Mouse (Mus musculus) stomach, embryonic 16.5 days (tissue): ENCODE measurements around the gene Tlx1. TPM values are rescaled to one million over a fixed set of nuclear protein-coding genes. Genes with fewer than 3 reads are reported as not detected.

Experiments
- ATAC-seq: fragments of 200-750 bp; cut with Nextera tagmentation; 2 replicates; pipeline ENCODE4 v1.8.0; 2017; ENCODE audit warnings: moderate number of reproducible peaks, moderate TSS enrichment; ENCODE audit not compliant: insufficient read depth, low FRiP score
- H3K27ac ChIP-seq: fragments of 300-500 bp; sonication (generic); 2 replicates; pipeline ENCODE4 v1.5.1; 2014; ENCODE audit warnings: low read length
- H3K27me3 ChIP-seq: fragments of 300-500 bp; sonication (generic); 2 replicates; pipeline ENCODE4 v1.6.1; 2014; ENCODE audit warnings: low read length, control low read depth, mixed read lengths; ENCODE audit not compliant: control insufficient read depth, insufficient read depth
- H3K36me3 ChIP-seq: fragments of 300-500 bp; sonication (generic); 2 replicates; pipeline ENCODE4 v1.6.1; 2014; ENCODE audit warnings: low read length; ENCODE audit not compliant: control insufficient read depth, insufficient read depth
- H3K4me1 ChIP-seq: fragments of 300-500 bp; sonication (generic); 2 replicates; pipeline ENCODE4 v1.6.1; 2014; ENCODE audit warnings: low read length, control low read depth, mixed read lengths; ENCODE audit not compliant: control insufficient read depth, insufficient read depth
- H3K4me2 ChIP-seq: fragments of 300-500 bp; sonication (generic); 2 replicates; pipeline ENCODE4 v1.6.1; 2014; ENCODE audit warnings: low read depth, low read length, mixed read lengths
- H3K4me3 ChIP-seq: fragments of 300-500 bp; sonication (generic); replicated peaks from 2 replicates; pipeline ENCODE4 v1.5.1; 2014; ENCODE audit warnings: mild to moderate bottlenecking, low read length
- H3K9ac ChIP-seq: fragments of 300-500 bp; sonication (generic); 2 replicates; pipeline ENCODE4 v1.6.1; 2014; ENCODE audit warnings: low read length
- H3K9me3 ChIP-seq: fragments of 300-500 bp; sonication (generic); replicated peaks from 2 replicates; pipeline ENCODE4 v1.6.1; 2016; ENCODE audit warnings: low read length, control low read depth; ENCODE audit not compliant: control insufficient read depth
- WGBS: fragments of 180-500 bp; shearing (Covaris S2); extraction: QIAGEN DNeasy Blood & Tissue Kit; methylation state at CpG from one replicate; pipeline ENCODE4 v1.1.7; 2014; 5-methylcytosine and 5-hydroxymethylcytosine counted together
- polyA plus RNA-seq: library from polyadenylated mRNA; unstranded; fragments of >200 nt; fragmentation: Nextera tagmentation; extraction: Ambion mirVana; gene quantifications from 2 replicates; pipeline ENCODE4 v1.2.1, GENCODE M21; 2015

Gene Tlx1
- polyA plus RNA-seq, 1 experiment from 2014 or later, result 3.5 TPM

GRCm38 (mm10) chr19:45154521-45154920 is 4.0 kb downstream of the Tlx1 start:
- Histone ChIP-seq H3K4me3 (peak overlapping the region; percentile 25; the same call in 1 of the 2 replicates), H3K27ac (no peak overlapping the region), H3K36me3 (no peaks in the 10 kb centered on the region), H3K4me2 (no peak overlapping the region), H3K9me3 (no peaks in the 10 kb centered on the region), H3K4me1 (peaks cover 8% of the 10 kb centered on the region; the same call in 1 of the 2 replicates), H3K27me3 (peaks cover 93% of the 10 kb centered on the region), H3K9ac (no peak overlapping the region)
- 2% methylated on average over 18 of the region's 18 CpGs for WGBS
- ATAC-seq, result no peak

GRCm38 (mm10) chr19:45155141-45155790 is 4.8 kb downstream of the Tlx1 start:
- Histone ChIP-seq H3K9me3 (no peaks in the 10 kb centered on the region), H3K4me3 (0 out of 2 replicates have a peak overlapping the region, but pooled peaks have one; percentile 2), H3K27ac (no peak overlapping the region), H3K36me3 (no peaks in the 10 kb centered on the region), H3K27me3 (peaks cover 93% of the 10 kb centered on the region), H3K9ac (no peak overlapping the region), H3K4me2 (no peak overlapping the region), H3K4me1 (peaks cover 8% of the 10 kb centered on the region; the same call in 1 of the 2 replicates)
- ATAC-seq, result no peak
- WGBS, result 5% methylated on average over 15 of the region's 15 CpGs

- Histone ChIP-seq H3K4me1 (peaks cover 3% of the 10 kb centered on the region; the same call in 1 of the 2 replicates), H3K9me3 (no peaks in the 10 kb centered on the region), H3K36me3 (no peaks in the 10 kb centered on the region), H3K4me2 (no peak overlapping the region), H3K27ac (no peak overlapping the region), H3K27me3 (peaks cover 93% of the 10 kb centered on the region), H3K4me3 (no peak overlapping the region; the same call in 1 of the 2 replicates), H3K9ac (0 out of 2 replicates have a peak overlapping the region, but pooled peaks have one; percentile 11)
- no peak for ATAC-seq
- WGBS, result 2% methylated on average over 26 of the region's 26 CpGs
Measured at GRCm38 (mm10) chr19:45155791-45156186, 5.3 kb downstream of the Tlx1 start.

- 8% methylated on average over 5 of the region's 5 CpGs for WGBS
- H3K9me3 ChIP-seq, result no peaks in the 10 kb centered on the region
- no peaks in the 10 kb centered on the region for H3K36me3 ChIP-seq
- H3K4me2 ChIP-seq, result no peak overlapping the region
- no peaks in the 10 kb centered on the region for H3K4me1 ChIP-seq
- ATAC-seq, result no peak
- no peak overlapping the region for H3K27ac ChIP-seq
- H3K27me3 ChIP-seq, result peaks cover 92% of the 10 kb centered on the region
- no peak overlapping the region for H3K9ac ChIP-seq
- no peak overlapping the region for H3K4me3 ChIP-seq
Measured at GRCm38 (mm10) chr19:45156381-45156780, 5.9 kb downstream of the Tlx1 start.

- Histone ChIP-seq H3K27me3 (peaks cover 93% of the 10 kb centered on the region), H3K27ac (no peak overlapping the region), H3K4me1 (no peaks in the 10 kb centered on the region), H3K4me3 (no peak overlapping the region), H3K4me2 (no peak overlapping the region), H3K36me3 (no peaks in the 10 kb centered on the region), H3K9ac (no peak overlapping the region), H3K9me3 (no peaks in the 10 kb centered on the region)
- WGBS, result 3% methylated on average over 4 of the region's 4 CpGs
- no peak for ATAC-seq
Measured at GRCm38 (mm10) chr19:45158201-45158600, 7.7 kb downstream of the Tlx1 start.

GRCm38 (mm10) chr19:45158896-45159295 is 8.4 kb downstream of the Tlx1 start:
- 3% methylated on average over 20 of the region's 20 CpGs for WGBS
- no peak for ATAC-seq
- H3K9me3 ChIP-seq, result no peaks in the 10 kb centered on the region

GRCm38 (mm10) chr19:45159491-45159890 is 9.0 kb downstream of the Tlx1 start:
- Histone ChIP-seq H3K4me2 (no peak overlapping the region), H3K4me3 (no peak overlapping the region)

More at GRCm38 (mm10) chr19:45158896-45159295, 8.4 kb downstream of the Tlx1 start:
- Histone ChIP-seq H3K36me3 (no peaks in the 10 kb centered on the region), H3K4me1 (no peaks in the 10 kb centered on the region), H3K4me2 (no peak overlapping the region), H3K4me3 (no peak overlapping the region), H3K27me3 (peaks cover 93% of the 10 kb centered on the region), H3K9ac (no peak overlapping the region), H3K27ac (no peak overlapping the region)

GRCm38 (mm10) chr19:45159991-45160390 is 9.5 kb downstream of the Tlx1 start:
- H3K9ac ChIP-seq, result no peak overlapping the region
- no peak for ATAC-seq
- H3K9me3 ChIP-seq, result no peaks in the 10 kb centered on the region
- H3K36me3 ChIP-seq, result no peaks in the 10 kb centered on the region
- peaks cover 94% of the 10 kb centered on the region for H3K27me3 ChIP-seq
- no peak overlapping the region for H3K27ac ChIP-seq
- no peaks in the 10 kb centered on the region for H3K4me1 ChIP-seq
- 6% methylated on average over 5 of the region's 5 CpGs for WGBS
- no peak overlapping the region for H3K4me3 ChIP-seq
- no peak overlapping the region for H3K4me2 ChIP-seq

More at GRCm38 (mm10) chr19:45159491-45159890, 9.0 kb downstream of the Tlx1 start:
- 9% methylated on average over 5 of the region's 5 CpGs for WGBS
- no peaks in the 10 kb centered on the region for H3K36me3 ChIP-seq
- no peak for ATAC-seq
- no peak overlapping the region for H3K9ac ChIP-seq
- H3K4me1 ChIP-seq, result no peaks in the 10 kb centered on the region
- H3K9me3 ChIP-seq, result no peaks in the 10 kb centered on the region
- no peak overlapping the region for H3K27ac ChIP-seq
- peaks cover 93% of the 10 kb centered on the region for H3K27me3 ChIP-seq

- peak overlapping the region; percentile 30; the same call in 1 of the 2 replicates for H3K4me2 ChIP-seq
- no peak overlapping the region for H3K27ac ChIP-seq
- ATAC-seq, result no peak
- H3K9me3 ChIP-seq, result no peaks in the 10 kb centered on the region
- no peaks in the 10 kb centered on the region for H3K36me3 ChIP-seq
- no peak overlapping the region for H3K9ac ChIP-seq
- peaks cover 95% of the 10 kb centered on the region for H3K27me3 ChIP-seq
- no peaks in the 10 kb centered on the region for H3K4me1 ChIP-seq
- under 1% methylated on average over 5 of the region's 5 CpGs for WGBS
- no peak overlapping the region for H3K4me3 ChIP-seq
Measured at GRCm38 (mm10) chr19:45160523-45160922, 10.0 kb downstream of the Tlx1 start.
